Mouse (Mus musculus) small intestine, adult 2 months (tissue): Measurements from ENCODE around the gene Prkcb.

ENCODE experiments used
- CTCF ChIP-seq: fragments of 200-500 bp; IDR thresholded peaks from 2 replicates; pipeline ENCODE4 v1.5.1; 2012; ENCODE audit warnings: low read depth, mild to moderate bottlenecking, control low read depth, inconsistent platforms, low read length, moderate library complexity, mixed read lengths; ENCODE audit not compliant: insufficient replicate concordance, insufficient read length; ENCODE audit errors: extremely low read depth
- POLR2A ChIP-seq: fragments of 200-500 bp; IDR thresholded peaks from 2 replicates; pipeline ENCODE4 v1.6.1; 2012; ENCODE audit warnings: low read depth, mild to moderate bottlenecking, control low read depth, inconsistent platforms, low read length, moderate library complexity

DNA sequence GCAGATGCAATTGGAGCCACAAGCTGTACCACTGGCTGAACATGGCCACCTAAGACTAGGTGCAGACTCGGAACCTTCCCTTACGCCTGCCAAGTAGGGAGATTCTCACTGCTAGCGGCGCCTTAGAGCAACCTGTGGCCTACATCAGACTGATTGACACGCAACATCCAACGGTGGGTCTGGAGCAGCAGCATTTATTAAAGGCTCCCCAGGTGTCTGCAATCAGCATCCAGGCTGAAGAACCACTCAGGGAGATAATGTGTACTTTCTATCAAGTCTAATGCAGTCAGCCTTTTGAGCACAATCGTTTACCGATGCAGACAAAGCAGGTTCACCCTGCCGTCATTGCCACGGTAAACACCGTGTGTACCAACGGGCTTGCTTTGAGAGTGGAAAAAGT, 81.9 kb downstream of the Prkcb start:
- TF ChIP-seq POLR2A = no peak
- TF ChIP-seq CTCF = no peak
